Comparison of ENCODE assay signal across 12 mouse cellular contexts in the genomic region with DNA sequence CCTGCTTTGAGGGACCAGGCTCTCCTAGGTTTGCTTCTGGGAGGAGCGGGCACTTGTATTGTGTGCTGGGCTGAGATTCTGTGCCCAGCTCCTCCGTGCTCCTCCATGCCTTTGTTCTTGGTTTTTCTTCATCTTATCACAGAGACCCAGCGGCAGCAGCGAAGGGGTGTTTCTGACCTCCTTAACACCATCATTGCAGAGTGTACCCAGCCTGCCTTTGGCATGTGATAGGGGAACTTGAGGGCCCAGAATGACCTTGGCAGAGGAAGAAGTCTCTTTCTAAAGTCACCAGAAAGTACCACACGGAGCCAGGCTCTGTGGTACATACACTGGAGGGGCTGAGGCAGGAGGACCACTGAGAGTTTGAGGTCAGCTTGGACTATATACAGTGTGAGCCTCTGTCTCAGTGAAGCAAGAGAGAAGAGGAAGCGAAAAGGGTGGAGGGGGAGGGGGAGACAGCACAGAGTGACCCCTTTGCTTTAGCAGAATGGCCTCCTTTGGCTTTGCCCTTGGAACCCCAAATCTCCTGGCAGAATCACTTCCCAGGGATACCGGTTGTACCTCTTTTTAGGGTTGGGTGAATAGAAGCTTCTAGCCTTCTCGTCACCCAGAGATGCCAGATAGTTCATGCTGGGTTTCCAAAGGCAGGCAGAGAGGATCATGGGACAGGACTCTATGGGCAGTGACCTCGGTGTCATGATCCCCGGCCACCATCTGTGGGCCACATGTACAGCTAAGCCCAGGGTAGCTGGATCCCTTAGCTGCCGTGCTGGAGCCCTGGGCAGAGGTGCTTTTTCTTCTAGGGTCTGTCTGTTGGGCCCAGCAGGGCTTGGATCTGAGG.
DNase-seq lines count a peak whose midpoint lies in the region; ATAC-seq and TF ChIP-seq lines count a peak whose summit lies in the region.
"Had no signal": no experiment of that assay in that cellular context is flagged by ENCODE, and none has a peak within 500 bp of the region (broad histone marks: within the 10 kb centered on the region; RNA-seq: fewer than 3 reads in every experiment).

No protein-coding gene starts in this region.

- TF ChIP-seq POLR2A in heart, adult 2 months (IDR thresholded peaks at IDR 0.05; ENCODE audit: insufficient read depth, low read depth, low read length) = no peak

- H3K4me1 ChIP-seq in heart, adult 2 months (ENCODE audit: control insufficient read depth, insufficient read depth, low read length) = peaks cover 34% of the 10 kb centered on the region
- peaks cover 87% of the 10 kb centered on the region for H3K4me1 ChIP-seq in kidney, embryonic 15.5 days
- H3K4me1 ChIP-seq in kidney, embryonic 16.5 days (ENCODE audit: insufficient read depth, low read length) = peaks cover 67% of the 10 kb centered on the region
- H3K4me1 ChIP-seq in embryonic facial prominence, embryonic 12.5 days = peaks cover 90% of the 10 kb centered on the region

- no peak for TF ChIP-seq CTCF in heart, adult 2 months (IDR thresholded peaks at IDR 0.05)

- DNase-seq in heart, adult 2 months = no peak
- no peak for DNase-seq in heart, postnatal 4 days
- no peak for DNase-seq in retina, postnatal 1 day
- DNase-seq in gastrocnemius, postnatal 36 days = no peak
- DNase-seq: right cerebral cortex, postnatal 4 days had no signal

- peak overlapping the region; percentile 17; the same call in 1 of the 2 replicates for H3K9ac ChIP-seq in heart, adult 2 months (ENCODE audit: low read depth, low read length)
- no peak overlapping the region for H3K9ac ChIP-seq in kidney, embryonic 15.5 days
- H3K9ac ChIP-seq in kidney, embryonic 16.5 days (replicated peaks; ENCODE audit: low read length) = no peak overlapping the region
- H3K9ac ChIP-seq in embryonic facial prominence, embryonic 12.5 days = peak overlapping the region; percentile 19; the same call in 1 of the 2 replicates
- H3K9ac ChIP-seq: lung, embryonic 15.5 days; midbrain, embryonic 15.5 days; stomach, embryonic 15.5 days had no signal

- 59% methylated on average over 11 of the region's 11 CpGs for WGBS in heart, adult 2 months
- 69% methylated on average over 11 of the region's 11 CpGs for WGBS in kidney, embryonic 15.5 days
- WGBS in kidney, embryonic 16.5 days = 66% methylated on average over 11 of the region's 11 CpGs
- WGBS in embryonic facial prominence, embryonic 12.5 days = 51% methylated on average over 11 of the region's 11 CpGs

- H3K4me3 ChIP-seq in heart, adult 2 months = no peak overlapping the region
- H3K4me3 ChIP-seq in kidney, embryonic 15.5 days (replicated peaks) = no peak overlapping the region
- no peak overlapping the region for H3K4me3 ChIP-seq in kidney, embryonic 16.5 days (ENCODE audit: low read length)
- no peak overlapping the region for H3K4me3 ChIP-seq in embryonic facial prominence, embryonic 12.5 days
- H3K4me3 ChIP-seq: lung, embryonic 15.5 days; midbrain, embryonic 15.5 days; stomach, embryonic 15.5 days had no signal

- no peaks in the 10 kb centered on the region for H3K36me3 ChIP-seq in heart, adult 2 months (ENCODE audit: control insufficient read depth, insufficient read depth, low read length)
- H3K36me3 ChIP-seq in kidney, embryonic 15.5 days = peaks cover 5% of the 10 kb centered on the region; the same call in 1 of the 2 replicates
- H3K36me3 ChIP-seq in kidney, embryonic 16.5 days (ENCODE audit: insufficient read depth, low read length) = no peaks in the 10 kb centered on the region
- H3K36me3 ChIP-seq in embryonic facial prominence, embryonic 12.5 days = peaks cover 3% of the 10 kb centered on the region; the same call in 1 of the 2 replicates
- H3K36me3 ChIP-seq: lung, embryonic 15.5 days; midbrain, embryonic 15.5 days; stomach, embryonic 15.5 days had no signal

- ATAC-seq in kidney, embryonic 15.5 days (replicated peaks; ENCODE audit: low FRiP score) = no peak
- ATAC-seq in kidney, embryonic 16.5 days (ENCODE audit: low FRiP score, low TSS enrichment) = no peak
- ATAC-seq in embryonic facial prominence, embryonic 12.5 days (ENCODE audit: insufficient number of reproducible peaks, insufficient read depth, low FRiP score, low TSS enrichment) = no peak
- ATAC-seq in megakaryocyte progenitor cell, adult 5-6 weeks (replicated peaks; ENCODE audit: poor library complexity) = peak; percentile 69
- ATAC-seq: midbrain, embryonic 15.5 days had no signal

- H3K27me3 ChIP-seq in heart, adult 2 months (ENCODE audit: control insufficient read depth, insufficient read depth, low read length) = no peaks in the 10 kb centered on the region
- no peaks in the 10 kb centered on the region for H3K27me3 ChIP-seq in kidney, embryonic 15.5 days
- no peaks in the 10 kb centered on the region for H3K27me3 ChIP-seq in kidney, embryonic 16.5 days (ENCODE audit: insufficient read depth, low read length)
- H3K27me3 ChIP-seq in embryonic facial prominence, embryonic 12.5 days = no peaks in the 10 kb centered on the region
- H3K27me3 ChIP-seq: lung, embryonic 15.5 days; midbrain, embryonic 15.5 days; stomach, embryonic 15.5 days had no signal

- H3K4me2 ChIP-seq in kidney, embryonic 15.5 days = no peak overlapping the region
- H3K4me2 ChIP-seq in kidney, embryonic 16.5 days (replicated peaks; ENCODE audit: low read depth, low read length) = no peak overlapping the region
- H3K4me2 ChIP-seq in embryonic facial prominence, embryonic 12.5 days (replicated peaks) = 0 out of 2 replicates have a peak overlapping the region, but pooled peaks have one; percentile 9
- H3K4me2 ChIP-seq: lung, embryonic 15.5 days; midbrain, embryonic 15.5 days; stomach, embryonic 15.5 days had no signal

- no peaks in the 10 kb centered on the region for H3K9me3 ChIP-seq in kidney, embryonic 15.5 days (replicated peaks)
- H3K9me3 ChIP-seq in kidney, embryonic 16.5 days (ENCODE audit: low read length) = no peaks in the 10 kb centered on the region
- H3K9me3 ChIP-seq in embryonic facial prominence, embryonic 12.5 days = no peaks in the 10 kb centered on the region
- H3K9me3 ChIP-seq: lung, embryonic 15.5 days; midbrain, embryonic 15.5 days; stomach, embryonic 15.5 days had no signal

- H3K79me2 ChIP-seq in heart, adult 2 months (replicated peaks; ENCODE audit: control insufficient read depth, insufficient read depth, low read length) = no peaks in the 10 kb centered on the region; the same call in 1 of the 2 replicates

- intact Hi-C loops in heart, adult 2 months (cut with DNase I) = no loop called here
- intact Hi-C loops in gastrocnemius, postnatal 36 days (cut with DNase I) = loop anchor here (2.0 kb wide), 1 partner anchor 26 kb away; no protein-coding TSS in a partner anchor

- no peak for TF ChIP-seq EP300 in heart, adult 2 months (IDR thresholded peaks at IDR 0.05; ENCODE audit: insufficient read depth, low read depth, low read length)

- peak overlapping the region; percentile 78 for H3K27ac ChIP-seq in heart, adult 2 months
- peak overlapping the region; percentile 82; the same call in 1 of the 2 replicates for H3K27ac ChIP-seq in kidney, embryonic 15.5 days
- H3K27ac ChIP-seq in kidney, embryonic 16.5 days (ENCODE audit: low read length) = no peak overlapping the region; the same call in 1 of the 2 replicates
- H3K27ac ChIP-seq in embryonic facial prominence, embryonic 12.5 days = peak overlapping the region; percentile 94
- H3K27ac ChIP-seq: midbrain, embryonic 15.5 days had no signal

Comparison
In these comparisons a context has a peak if more than half of its experiments do, and no peak if none do; other contexts are left out.
1. H3K9ac ChIP-seq: peak in heart, adult 2 months (single experiment) and embryonic facial prominence, embryonic 12.5 days (single experiment); none in kidney, embryonic 15.5 days (single experiment) and kidney, embryonic 16.5 days (single experiment).